Mouse (Mus musculus): Measurements from ENCODE around the gene Mipep.

The Mipep gene

DNA sequence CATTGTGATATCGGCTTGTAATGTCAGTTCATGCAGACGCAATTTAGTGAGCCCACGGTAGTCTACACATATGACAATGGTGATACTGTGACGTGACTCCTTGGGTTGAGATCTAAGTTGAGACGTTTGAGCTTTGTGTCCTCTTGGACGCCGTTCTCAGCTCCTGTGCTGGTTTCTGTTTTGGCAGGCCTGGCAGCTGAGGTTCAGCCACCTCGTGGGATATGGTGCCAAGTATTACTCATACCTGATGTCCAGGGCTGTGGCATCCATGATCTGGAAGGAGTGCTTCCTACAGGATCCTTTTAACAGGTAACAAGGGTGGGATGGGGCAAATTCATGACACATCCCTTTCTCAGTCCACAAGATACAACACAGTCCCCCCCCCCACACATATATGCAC, 87.5 kb downstream of the Mipep start:
- peak; percentile 84 for DNase-seq (ENCODE audit: low read depth, low spot score)

DNA sequence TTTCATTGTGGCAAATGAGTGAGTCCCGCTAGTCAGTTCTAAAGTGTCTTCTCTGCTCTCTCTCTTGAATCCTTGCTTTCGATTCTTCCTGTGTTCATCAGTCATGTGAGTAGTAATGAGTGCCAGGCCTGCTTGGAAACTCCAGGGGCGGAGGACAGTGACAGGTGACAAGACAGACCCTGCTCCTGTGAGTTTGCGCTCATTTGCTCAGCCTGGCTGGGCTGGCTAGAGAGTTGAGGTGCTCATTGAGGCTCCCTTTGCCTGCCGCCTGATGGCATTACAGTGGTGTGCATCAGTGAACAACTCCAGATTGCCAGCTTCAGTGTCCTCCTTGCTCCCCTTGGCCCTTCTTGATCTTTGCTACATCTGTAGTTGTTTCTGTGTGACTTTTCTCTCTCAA, 97.7 kb downstream of the Mipep start:
- no peak for DNase-seq (ENCODE audit: low read depth, low spot score)

- DNase-seq (ENCODE audit: low read depth, low spot score): peak; percentile 59
These were observed 98.3 kb downstream of the Mipep start for GRCm38 (mm10) chr14:60882681-60883080.

GRCm38 (mm10) chr14:60885361-60885950, 101.1 kb downstream of the Mipep start:
- peak; percentile 79 for DNase-seq (ENCODE audit: low read depth, low spot score)

DNA sequence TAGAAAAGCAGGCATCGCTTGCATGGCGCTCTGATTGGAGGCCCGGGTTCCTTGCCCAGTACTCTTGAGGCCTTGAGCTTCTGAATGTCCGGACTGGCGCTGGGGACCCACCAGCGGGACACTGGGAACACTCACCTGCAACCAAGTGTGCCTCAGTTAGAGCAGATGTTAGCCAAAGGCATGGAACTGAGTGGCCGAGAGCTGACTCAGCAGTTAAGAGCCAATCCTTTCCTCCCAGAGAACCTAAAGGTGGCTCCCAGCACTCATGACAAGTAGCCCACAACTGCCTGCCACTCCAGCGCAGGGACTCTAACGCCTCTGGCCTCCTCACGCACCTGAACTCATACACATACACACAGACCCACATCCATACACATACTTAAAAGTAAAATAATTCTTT, 109.5 kb downstream of the Mipep start:
- no peak for DNase-seq (ENCODE audit: low read depth, low spot score)

- DNase-seq (ENCODE audit: low read depth, low spot score): peak; percentile 64
These were observed 111.0 kb downstream of the Mipep start for GRCm38 (mm10) chr14:60895172-60896000.

DNA sequence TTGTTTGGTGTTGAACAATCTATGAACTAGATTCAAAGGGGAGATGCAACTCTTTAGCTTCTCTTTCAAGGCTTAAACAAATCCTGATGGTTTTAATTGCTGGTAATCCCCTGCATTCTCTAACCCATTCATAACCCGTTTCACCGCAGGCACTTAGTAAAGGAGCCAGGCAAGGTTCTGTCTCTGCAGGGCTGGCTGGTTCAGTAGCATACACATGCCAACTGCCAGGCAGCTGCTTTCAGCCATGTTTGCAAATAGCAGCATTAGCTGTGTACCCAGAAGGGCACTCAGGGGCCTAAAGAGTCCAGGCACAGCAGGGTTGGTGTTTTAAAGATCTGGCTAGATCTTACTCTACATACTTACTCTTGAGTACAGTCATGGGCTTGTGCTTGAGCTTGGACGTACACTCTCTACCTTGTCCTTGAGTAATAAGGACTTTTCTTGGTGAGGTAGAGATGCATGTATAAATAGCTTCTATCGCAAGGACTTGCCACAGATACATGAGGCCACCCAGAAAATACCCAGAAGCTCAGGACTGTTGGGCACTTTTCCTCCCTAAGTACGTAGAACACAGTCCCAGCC, 113.8 kb downstream of the Mipep start:
- no peak for DNase-seq (ENCODE audit: low read depth, low spot score)

- no peak for DNase-seq (ENCODE audit: low read depth, low spot score)
These were observed 120.1 kb downstream of the Mipep start for GRCm38 (mm10) chr14:60904501-60904900.

- DNase-seq (ENCODE audit: low read depth, low spot score): peak; percentile 58
These were observed 122.3 kb downstream of the Mipep start for GRCm38 (mm10) chr14:60906421-60907374.

GRCm38 (mm10) chr14:60909351-60909750, 125.0 kb downstream of the Mipep start:
- no peak for DNase-seq (ENCODE audit: low read depth, low spot score)

- DNase-seq (ENCODE audit: low read depth, low spot score): no peak
These were observed 126.4 kb downstream of the Mipep start for GRCm38 (mm10) chr14:60910506-60911444.

DNA sequence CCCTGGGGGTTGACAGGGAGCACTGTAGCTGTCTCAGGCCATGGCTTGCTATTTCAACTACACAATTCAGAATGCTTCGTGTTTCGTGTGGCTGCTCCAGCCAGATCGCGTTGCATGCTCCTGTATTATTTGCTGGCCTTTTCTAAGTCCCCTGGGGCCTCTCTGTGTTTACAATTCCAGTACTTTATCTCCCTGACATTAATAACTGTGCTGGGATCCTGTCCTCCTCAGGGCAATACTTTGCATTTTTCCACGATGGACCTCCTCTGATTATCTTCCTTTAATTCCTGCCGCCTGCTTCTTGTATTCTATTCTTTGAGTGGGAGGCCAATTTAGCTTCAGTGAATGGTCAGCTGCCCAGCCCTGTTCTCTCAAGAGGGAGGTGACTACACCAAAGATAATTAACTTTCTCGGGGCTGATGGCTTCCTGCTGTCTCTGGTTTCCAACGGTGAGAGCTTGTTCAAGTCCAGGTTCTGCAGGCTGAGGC, 128.7 kb downstream of the Mipep start:
- no peak for DNase-seq (ENCODE audit: low read depth, low spot score)

GRCm38 (mm10) chr14:60916661-60917060, 132.3 kb downstream of the Mipep start:
- DNase-seq (ENCODE audit: low read depth, low spot score): no peak

- no peak for DNase-seq (ENCODE audit: low read depth, low spot score)
These were observed 141.6 kb downstream of the Mipep start for GRCm38 (mm10) chr14:60926011-60926410.

DNA sequence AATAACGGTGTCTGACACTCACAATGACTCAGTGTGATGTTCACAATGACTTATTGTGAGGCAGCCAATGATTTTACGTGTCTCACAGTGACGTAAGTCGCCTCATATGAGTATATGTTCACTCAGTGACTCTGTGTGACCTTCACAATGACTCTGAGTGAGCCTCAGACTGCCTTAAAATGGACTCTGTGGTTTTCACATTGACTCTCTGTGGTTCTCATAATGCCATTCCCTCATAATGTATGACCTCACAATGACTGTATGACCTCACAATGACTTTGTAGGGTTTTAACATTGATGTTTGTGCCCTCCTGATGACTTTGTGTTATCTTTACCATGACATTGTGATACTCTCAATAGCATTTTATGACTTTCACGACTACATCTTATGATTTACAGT, 151.3 kb downstream of the Mipep start:
- DNase-seq (ENCODE audit: low read depth, low spot score): no peak

DNA sequence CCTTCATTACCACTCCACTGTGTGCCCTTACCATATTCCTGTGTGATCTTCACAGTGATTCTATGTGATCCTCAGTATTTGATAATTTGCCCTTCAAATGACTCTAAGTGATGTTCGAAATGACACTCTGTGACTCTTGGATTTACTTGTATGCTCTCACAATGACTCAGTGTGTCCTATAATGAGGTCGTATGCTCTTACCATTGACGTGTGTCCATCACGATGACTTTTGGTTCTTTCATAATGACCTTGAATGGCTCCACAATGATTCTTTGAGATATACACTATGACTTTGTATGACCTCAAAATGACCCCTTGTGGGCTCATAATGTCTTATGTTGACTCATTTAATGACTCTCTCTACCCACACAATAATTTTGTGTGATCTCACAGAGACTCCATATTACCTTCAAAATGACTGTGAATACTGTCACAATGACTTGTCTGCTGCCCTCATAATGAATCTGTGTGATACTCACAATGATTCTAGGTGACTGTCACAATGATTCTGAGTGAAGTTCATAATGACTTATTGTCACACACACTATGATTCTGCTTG, 153.2 kb downstream of the Mipep start:
- DNase-seq (ENCODE audit: low read depth, low spot score): no peak
